Mouse (Mus musculus): ENCODE results near the gene Col13a1.

The Col13a1 gene

GRCm38 (mm10) chr10:61831741-61832140 is 147.2 kb downstream of the Col13a1 start:
- in situ Hi-C loops (cut with MboI, MseI): no loop called here

- in situ Hi-C loops (cut with MboI, MseI): no loop called here
These were observed 147.7 kb downstream of the Col13a1 start for GRCm38 (mm10) chr10:61831251-61831650.

DNA sequence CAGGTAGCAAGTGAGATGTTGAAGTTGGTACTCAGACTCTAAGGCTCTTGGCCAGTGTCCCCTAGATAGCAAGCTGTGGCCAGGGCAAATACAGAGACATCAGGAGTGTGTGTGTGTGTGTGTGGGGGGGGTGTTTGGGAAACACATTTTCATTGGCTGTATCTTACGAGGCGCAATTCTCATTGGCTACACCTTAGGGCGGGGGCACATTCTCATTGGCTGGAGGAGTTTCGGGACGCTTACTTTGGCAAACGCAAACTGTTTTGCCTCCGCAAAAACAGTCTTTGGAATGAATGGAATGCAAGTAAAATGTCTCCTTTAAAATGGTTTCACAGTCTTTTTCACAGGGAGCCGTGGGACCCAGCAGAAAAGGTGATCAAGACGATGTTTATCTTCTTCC is 148.1 kb downstream of the Col13a1 start:
- in situ Hi-C loops (cut with MboI, MseI): no loop called here

- in situ Hi-C loops (cut with MboI, MseI): no loop called here
These were observed 149.9 kb downstream of the Col13a1 start for GRCm38 (mm10) chr10:61829046-61829445.

DNA sequence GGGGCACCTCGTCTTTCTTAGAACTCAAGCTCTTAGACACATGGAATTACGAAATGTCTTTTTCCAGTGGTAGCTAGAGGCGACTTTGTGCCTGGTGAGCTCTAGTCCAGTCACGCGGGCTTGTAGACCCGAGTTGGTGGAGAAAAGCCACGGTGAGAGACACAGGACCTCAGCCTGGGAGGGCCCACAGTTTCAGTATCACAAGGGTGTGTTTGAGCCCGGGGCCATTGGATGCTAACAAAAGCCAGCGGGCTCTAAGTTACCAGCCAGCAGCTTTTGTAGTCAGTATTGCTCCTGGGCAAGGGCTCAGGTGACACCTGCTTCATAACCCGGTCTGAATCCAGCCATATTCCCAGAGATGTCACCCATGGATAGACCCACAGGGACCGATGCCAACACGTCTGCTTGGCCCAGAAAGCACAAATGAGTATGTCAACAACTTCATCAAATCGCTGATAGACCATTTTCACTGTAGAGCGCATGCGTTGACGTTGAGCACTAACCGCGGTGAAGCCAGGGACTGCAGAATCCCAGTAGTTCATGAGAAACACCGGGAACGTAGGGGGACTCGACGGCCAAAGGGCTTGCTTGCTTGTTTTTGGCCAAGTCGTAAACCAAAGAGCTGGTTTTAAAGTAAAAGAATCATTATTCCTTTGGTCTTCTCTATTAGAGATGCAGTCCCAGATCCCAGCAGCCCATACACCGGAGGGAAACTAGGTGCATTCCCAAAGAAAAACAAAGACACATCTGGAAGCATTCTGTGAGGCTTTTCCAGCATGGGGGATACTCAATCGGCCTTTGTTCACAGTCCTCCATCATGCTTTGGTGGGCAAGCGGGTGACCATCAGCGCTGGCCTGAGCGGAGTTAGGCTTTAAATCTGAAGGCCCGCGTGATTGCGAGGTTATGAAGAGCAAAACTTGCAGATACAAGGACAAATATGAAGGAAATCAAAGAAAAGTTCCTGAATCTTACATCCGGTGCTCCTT is 150.7 kb downstream of the Col13a1 start:
- in situ Hi-C loops (cut with MboI, MseI): no loop called here

DNA sequence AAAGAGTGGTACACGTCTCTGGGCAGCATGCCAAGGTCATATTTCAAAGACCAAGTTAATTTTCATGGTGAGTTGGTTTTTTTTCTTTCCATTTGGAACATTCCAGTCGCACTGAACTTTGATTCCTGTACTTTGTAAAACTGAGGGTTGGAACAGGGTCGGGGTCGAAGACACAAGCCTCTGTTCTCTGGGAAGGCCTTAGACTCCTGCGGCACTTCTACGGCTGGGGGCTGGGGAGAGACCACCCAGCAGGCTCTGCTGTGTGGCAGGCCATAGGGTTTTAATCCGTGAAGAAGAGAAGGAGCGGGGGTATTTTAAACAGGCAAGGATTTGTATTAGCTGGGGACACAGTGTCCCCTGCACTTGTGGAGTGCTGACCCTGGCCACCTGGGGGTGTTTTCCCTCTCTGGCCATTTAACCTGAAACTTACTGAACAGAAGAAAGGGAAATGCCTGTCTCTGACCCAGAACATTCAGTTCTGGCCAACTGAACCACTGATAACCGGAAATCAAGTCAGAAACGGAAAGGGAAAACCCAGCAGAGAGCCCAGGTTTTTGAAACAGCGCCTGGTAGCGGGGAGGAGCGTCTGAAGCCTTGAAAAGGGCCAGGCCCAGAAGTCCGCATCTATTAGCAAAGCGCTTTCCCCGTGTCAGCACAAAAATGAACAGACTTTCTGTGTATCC is 152.0 kb downstream of the Col13a1 start:
- in situ Hi-C loops (cut with MboI, MseI): no loop called here

GRCm38 (mm10) chr10:61825979-61826752 is 152.7 kb downstream of the Col13a1 start:
- in situ Hi-C loops (cut with MboI, MseI): no loop called here

GRCm38 (mm10) chr10:61825536-61825935 is 153.4 kb downstream of the Col13a1 start:
- in situ Hi-C loops (cut with MboI, MseI): no loop called here

DNA sequence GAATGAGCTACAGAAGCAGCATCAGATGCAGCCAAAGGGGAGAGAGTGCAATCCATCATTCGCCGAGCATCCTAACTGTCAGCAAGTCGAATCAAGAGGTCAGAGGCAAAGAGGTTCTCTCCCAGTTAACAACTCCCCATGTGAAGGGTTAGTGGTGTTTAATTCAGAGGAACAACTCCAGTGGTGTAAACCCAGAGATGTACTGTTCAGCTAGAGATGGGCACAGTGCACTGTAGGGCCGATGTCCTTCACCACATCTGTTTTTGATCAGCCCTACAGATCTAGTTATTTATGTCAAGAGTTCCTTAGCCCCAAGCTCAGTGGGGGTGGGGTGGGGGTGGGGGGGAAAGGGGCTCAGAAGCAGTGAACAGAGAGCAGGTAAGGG is 155.2 kb downstream of the Col13a1 start:
- in situ Hi-C loops (cut with MboI, MseI): no loop called here

GRCm38 (mm10) chr10:61822968-61823730 is 155.8 kb downstream of the Col13a1 start:
- in situ Hi-C loops (cut with MboI, MseI): no loop called here

DNA sequence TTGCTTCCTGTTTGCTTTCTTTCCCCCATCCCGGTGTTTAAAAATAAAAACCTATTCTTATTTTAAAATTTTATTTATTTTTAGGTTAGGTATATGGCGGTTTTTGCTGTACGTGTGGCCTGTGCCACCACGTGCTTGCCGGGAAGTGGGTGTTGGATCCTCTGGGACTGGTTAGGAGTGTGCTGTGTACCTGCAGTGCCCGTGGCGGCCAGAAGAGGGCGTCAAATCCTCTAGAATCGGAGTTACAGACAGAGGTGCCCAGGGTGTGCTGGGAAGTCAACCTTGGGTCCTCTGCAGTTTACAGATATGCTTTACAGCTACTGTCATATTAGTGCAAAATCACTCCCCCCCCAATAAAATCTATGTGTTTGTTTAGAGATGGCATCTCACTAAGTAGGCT is 158.9 kb downstream of the Col13a1 start:
- in situ Hi-C loops (cut with MboI, MseI): no loop called here

DNA sequence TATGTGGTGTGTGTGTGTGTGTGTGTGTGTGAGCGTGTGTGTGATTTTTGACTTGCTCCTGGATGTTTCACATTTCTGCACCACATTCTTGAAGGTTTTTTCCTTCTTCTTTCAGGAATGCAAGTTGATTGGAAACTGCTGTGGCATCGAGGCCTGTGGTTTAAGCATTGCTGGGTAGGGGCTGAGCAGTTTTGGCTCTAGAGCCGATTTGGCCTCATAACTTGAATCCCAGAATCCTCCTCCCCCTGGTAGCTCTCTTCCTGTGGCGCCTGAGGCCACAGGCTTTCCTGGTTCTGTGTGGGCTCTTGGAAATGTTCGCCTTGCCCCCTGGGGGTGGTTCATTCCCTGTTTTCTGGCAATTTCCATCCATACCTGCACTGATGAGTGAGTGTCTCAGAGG is 166.9 kb downstream of the Col13a1 start:
- in situ Hi-C loops (cut with MboI, MseI): no loop called here

DNA sequence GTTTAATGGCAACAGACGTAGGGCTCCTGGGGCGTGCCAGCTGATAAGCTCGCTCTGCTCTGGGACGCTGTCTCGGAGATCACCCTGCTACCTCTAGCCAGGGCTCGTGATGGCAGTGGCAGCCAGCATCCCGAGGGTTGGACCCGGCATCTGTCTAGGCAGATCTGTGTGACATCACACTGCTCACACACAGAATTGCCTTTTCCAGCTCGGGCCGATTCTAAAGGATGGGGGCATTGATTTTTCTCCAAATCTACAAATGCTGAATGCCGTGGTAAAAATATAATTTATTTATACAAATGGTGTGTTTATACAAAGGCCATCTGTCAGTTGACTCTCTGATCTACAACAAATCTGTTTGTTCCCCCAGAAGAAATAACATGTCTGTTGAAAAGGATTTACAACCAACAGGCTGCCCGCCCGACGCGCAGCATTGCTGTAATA is 180.8 kb downstream of the Col13a1 start:
- in situ Hi-C loops (cut with MboI, MseI): no loop called here

DNA sequence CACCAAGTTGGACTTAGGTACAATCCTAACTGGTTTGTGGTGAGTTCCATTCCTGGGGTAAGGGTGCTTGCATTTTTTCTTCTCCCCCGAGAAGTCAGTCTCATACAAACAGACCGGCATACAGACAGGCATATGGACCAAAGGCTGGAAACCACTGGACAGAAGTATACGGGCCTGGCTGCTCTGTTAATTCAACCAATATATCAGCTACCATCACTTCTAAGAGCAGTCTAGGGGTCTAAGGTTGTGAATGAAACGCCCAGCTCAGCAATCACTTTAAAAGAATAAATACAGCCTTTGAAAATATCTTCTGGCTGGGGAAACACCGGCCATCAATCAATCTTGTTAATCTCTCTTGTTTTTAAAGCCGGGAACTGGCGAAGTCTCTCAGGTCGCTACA is 183.4 kb downstream of the Col13a1 start:
- in situ Hi-C loops (cut with MboI, MseI): no loop called here

GRCm38 (mm10) chr10:61794971-61795370 is 183.9 kb downstream of the Col13a1 start:
- in situ Hi-C loops (cut with MboI, MseI): no loop called here

GRCm38 (mm10) chr10:61793015-61793414 is 185.9 kb downstream of the Col13a1 start:
- in situ Hi-C loops (cut with MboI, MseI): no loop called here

DNA sequence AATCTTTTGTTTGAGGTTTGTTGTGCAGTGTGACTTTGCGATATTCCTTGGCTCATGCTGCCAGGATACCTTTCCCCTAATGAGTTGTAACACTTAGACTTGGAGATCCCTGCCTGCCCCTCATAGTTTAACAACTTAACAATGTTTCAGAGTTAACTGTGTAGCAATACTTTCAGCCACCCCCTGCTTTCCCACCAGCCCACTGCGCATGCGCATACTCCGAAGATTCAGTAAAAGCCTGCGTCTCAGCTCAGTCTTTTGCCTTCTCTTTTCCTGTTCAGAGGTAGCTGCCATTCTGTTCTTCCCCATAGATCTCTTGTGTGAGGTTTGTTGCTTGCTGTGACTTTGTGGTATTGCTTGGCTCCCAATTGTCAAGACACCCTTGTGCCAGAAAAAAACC is 190.4 kb downstream of the Col13a1 start:
- in situ Hi-C loops (cut with MboI, MseI): loop anchor here in 1 of 2 experiments (10.0 kb wide), 1 partner anchor 1276 kb away; the partner anchor contains the start of gene Pbld1
